Mouse (Mus musculus) leukemia stem cell, adult 10-12 weeks (primary cell): ENCODE data around the gene Pou3f3. TPM values are rescaled to one million over a fixed set of nuclear protein-coding genes. Genes with fewer than 3 reads are reported as not detected.

ENCODE experiments used
- polyA plus RNA-seq: library from polyadenylated mRNA; stranded (reverse); fragments of >175 nt; gene quantifications from 2 replicates; pipeline ENCODE4 v1.2.3, GENCODE M21; 2012; ENCODE audit warnings: low replicate concordance

The Pou3f3 gene
- polyA plus RNA-seq = 0.03 TPM in 1 of 2 replicates, not detected in the other

DNA sequence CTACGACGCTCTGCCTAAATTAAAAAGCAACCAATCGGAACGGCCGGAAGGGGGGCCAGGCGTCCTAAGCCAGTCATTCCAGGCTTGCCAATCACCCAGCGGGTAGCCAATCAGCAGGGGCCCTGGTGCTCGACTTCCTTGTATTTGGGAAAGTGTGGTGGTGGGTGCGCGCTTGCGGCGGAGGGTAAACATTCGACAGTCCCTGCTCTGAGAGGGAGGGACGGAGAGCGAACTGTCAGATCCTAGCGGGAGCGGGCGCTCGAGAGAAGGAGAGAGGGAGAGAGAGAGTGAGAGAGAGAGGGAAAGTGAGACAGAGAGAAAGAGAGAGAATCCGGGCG is at the start of gene Pou3f3:
TSS of gene Pou3f3 (plus strand) at position 191 of the 338 bp plus-strand sequence.

Other genes starting within 250 kb of the Pou3f3 start
- 27.5 and 37.1 TPM in 2 replicates for gene Mrps9, start 155.5 kb downstream of the Pou3f3 start, polyA plus RNA-seq